Mouse (Mus musculus): ENCODE results near the gene Carmil2.

Gene Carmil2

DNA sequence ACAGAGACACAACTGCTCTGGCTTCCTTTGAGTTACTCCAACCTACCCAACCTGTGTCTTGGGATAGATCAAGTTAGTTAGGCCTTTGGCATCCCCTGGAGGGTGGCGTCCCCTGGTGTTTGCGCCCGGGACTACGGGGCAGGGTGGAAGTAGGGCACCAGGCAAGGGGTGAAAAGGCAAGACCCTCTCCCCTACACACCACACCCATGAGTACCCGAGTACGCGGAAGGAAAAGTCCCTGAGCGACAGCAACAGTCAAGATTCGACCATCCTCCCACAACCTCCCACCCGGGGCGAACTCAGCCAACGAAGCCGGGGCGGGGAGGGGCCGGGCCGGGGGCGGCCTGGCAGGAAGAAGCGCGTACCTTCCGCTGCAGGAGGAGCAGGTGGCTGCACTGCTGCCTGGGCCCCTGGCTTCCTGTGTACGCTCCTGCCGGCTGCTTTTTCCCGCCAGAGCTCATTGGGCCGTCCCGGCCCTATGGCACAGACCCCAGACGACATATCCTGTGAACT, at the start of gene Carmil2:
Gene Carmil2, plus strand, starts transcription at position 479 of the 513 bp plus-strand sequence.
- in situ Hi-C loops (cut with MboI, MseI): loop anchor here (5.0 kb wide), 1 partner anchor 69 kb away; no protein-coding TSS in a partner anchor

DNA sequence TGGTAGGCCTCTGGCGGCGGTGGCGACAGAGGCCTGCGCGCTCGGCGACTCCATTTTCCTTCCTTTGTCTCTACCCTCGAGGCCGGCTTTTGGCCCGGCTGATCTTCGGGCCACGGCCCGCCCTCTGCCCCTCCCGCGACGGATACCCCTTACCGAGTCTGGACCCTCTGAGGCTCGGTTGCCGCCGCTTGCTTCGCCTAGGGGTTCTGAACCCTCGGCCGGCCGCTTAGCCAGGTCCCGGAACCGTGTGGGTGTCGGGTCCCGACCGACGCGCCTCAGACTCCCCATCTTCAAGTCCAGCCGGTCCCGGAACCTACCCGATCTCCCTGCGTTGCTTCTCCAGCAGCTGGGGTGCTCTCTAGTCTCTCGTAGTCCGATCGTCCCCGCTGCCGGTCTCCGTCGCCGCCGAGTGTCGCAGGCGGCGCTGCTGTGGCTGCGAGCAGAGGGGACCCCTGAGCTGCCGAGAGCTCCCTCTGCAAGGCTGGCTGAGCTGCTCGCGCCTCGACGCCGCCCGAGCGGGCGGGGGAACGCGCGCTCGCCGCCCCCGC, 49.0 kb upstream of the Carmil2 start, which contains the start of gene Agrp:
Gene Agrp, minus strand, starts transcription at position 431 of the 548 bp plus-strand sequence.
- in situ Hi-C loops (cut with MboI, MseI): no loop called here

DNA sequence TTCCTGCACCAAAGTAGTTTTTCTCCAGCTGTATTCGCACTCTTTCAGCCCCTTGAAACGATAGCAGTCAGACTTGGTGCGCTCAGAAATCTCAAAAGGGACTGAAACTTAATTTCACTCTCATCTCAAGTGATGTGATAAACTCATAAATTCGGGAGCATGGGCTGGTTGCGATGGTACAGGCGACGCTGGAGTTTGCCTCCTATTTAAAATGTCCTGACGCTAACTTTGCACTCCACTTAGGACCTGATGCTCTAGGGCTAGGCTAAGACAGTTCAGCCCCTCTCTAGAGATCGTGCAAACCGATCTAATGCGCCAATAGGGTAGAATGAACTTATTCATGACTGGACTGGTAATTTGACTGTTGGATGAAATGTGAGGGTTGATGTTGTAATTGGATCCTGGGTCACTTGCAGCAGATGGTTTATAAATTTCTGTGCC, 48.5 kb upstream of the Carmil2 start:
- in situ Hi-C loops (cut with MboI, MseI): no loop called here

DNA sequence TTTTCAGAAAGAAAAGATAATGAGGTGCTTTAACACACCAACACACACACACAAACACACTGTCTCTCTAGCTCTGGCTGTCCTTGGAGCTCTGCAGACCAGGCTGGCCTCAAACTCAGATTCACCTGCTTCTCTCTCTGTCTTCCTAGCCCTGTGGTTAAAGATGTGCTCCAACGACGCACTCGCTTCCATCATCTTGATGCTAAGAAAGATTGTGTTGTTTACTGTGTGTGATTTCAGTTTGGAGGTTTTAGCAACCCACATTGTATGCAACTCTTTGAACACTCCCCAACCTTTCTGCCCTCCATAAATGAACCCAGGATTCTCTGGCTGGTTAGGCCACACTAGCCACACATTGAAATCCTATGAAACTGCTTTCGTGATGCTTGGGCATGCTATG, 47.6 kb upstream of the Carmil2 start:
- in situ Hi-C loops (cut with MboI, MseI): no loop called here

DNA sequence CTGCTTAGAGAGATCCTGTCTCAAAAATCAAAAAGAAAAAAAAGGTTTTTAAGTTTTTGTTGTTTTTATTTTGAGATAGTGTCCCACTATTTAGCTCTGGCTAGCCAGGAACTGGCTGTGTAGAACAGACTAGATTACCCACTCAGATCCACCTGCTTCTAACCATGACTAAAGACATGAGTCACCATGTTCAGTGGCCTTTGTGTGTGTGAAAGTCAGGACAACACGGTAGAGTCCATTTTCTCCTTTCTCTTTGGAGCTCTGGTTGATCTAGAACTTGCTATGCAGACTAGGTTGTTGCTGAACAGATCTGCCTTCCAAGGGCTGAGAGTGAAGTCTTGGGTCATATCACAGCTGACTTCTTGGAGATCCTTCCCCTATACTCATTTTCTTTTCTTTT, 46.2 kb upstream of the Carmil2 start:
- in situ Hi-C loops (cut with MboI, MseI): no loop called here

DNA sequence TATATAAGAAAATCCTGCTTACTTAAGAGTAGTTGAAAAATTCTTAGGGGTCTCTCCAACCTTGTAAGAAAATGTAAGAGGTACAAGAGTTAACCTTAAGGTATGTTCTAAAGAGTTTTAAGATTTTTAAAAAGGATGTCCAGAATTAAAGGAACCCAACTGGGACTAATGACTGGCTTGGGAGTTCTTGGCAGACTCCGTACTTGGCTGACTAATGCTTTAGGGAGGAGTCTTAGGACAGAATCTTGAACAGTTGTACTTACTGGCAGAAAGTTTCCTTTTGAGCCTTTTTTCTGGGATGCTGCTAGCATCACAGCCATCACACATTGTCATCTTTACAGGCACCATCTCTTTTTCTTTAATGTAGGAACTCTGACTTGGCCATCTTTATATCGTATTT, 45.6 kb upstream of the Carmil2 start:
- in situ Hi-C loops (cut with MboI, MseI): no loop called here

DNA sequence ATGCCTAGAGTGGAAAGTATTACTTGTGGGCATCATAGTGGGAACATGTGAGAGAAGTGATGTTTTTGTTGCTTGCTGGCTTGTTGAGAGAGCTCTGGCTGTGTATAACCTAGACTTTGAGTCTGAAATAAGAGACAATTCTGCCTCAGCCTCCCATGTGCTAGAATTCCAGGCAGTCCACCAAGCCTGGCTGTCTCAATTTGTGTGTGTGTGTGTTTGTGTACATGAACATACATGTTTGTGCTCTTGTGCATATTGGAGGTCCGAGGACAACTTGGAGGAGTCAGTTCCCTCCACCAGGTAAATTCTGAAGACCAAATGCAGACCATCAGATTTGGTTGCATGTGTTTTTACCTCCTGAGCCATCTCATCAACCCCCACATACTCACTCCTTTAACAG, 40.9 kb upstream of the Carmil2 start:
- in situ Hi-C loops (cut with MboI, MseI): no loop called here

DNA sequence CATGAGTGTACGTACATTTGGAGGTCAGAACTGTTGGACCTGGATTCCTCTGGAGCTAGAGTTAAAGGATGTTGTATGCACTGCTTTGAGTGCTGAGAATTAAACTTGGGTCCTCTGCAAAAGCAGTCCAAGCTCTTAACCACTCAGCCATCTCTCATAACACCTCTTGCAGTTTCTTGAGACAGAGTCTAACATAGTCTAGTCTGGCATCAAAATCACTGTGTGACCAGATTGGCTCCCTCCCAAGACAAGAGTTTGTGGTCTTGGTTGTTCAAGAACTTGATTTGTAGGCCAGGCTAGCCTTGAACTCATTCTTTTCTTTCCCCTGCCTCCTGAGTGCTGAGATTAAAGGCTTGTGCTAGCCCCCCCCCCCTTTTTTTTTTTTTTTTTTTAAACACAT, 37.1 kb upstream of the Carmil2 start:
- in situ Hi-C loops (cut with MboI, MseI): no loop called here

DNA sequence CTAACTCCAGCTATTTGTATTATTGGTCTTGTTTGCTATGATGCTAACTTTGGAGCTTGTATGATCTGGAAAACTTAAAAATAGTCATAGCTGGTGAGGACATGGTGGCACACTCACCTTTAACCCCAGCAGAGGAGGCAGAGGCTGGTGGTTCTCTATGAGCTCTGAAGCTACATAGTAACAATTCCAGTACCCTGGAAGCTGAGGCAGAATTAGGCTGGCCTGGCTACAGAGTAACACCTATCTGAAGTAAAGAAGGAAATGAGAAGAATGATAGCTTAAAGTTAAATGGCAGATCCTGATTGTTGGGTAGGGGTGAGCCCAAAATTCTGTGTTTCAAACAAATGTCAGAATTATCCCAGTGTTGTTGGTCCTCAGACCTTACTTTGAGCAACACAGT, 28.4 kb upstream of the Carmil2 start:
- in situ Hi-C loops (cut with MboI, MseI): no loop called here

DNA sequence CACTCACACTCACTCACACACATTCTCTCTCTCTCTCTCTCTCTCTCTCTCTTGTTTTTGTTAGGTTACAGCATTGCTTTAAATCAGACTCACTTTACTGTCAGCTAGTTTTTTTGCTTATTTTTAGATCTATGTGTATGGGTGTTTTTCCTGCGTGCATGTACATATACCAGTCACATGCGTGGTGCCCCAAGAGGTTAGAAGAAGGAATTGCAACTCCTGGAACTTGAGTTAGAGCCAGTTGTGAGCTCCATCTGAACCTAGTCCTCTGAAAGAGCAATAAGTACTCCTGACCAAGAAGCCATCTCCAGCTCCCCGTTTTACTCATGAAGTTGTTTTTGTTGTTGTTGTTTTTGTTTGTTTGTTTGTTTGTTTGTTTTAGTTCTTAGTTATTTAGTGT, 24.9 kb upstream of the Carmil2 start:
- in situ Hi-C loops (cut with MboI, MseI): no loop called here

DNA sequence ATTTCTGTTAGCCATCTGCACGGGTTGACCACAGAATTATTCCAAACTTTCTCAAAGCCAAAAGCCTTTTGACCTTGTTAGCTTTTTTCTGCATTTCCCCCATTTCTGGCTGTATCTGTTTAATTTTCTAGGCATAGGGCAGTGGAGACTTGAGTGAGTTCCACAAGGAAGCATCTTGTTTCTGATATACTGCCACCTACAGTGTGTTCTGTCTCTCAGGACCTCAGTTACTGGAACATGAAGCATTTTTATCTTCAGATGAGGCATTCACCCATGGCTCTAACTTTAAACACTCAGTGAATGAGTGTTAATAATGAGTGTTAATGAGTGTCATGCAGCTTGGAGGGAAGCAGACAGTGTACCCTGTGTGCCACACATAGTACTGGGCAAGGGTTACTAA, 8.2 kb upstream of the Carmil2 start:
- in situ Hi-C loops (cut with MboI, MseI): no loop called here

DNA sequence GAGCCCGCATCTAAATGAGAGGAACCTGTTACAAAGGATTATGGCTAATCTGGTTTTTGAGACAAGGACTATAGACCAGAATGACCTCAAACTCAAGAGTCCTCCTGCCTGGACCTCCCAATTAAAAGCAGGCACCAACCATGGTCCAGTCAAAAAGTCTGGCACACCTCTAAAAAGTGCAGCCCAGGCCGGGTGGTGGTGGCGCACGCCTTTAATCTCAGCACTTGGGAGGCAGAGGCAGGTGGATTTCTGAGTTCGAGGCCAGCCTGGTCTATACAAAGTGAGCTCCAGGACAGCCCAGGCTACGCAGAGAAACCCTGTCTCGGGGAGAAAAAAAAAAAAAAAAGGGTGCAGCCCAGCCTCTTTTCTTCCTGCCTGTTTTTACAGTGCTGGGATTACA, 749 bp upstream of the Carmil2 start:
- in situ Hi-C loops (cut with MboI, MseI): loop anchor here (5.0 kb wide), 1 partner anchor 68 kb away; no protein-coding TSS in a partner anchor

DNA sequence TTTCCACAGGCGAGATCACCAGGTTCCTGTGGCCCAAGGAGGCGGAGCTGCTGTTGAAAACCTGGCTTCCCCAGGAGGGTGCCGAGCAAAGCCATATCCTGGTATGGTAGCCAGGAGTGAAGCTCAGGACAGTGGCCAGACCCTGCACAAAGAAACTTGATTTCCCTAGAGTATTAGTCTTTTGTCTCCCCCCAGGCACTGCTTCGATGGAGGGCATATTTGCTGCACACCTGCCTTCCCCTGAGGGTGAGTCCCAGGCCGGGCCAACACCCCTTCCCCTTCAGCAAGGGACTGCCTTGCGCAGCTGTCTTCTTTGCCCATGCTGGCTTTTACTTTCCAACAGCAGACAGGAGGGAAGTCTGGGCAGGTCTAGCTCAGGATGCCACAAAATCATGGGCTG, 477 bp downstream of the Carmil2 start:
- in situ Hi-C loops (cut with MboI, MseI): loop anchor here (5.0 kb wide), 1 partner anchor 69 kb away; no protein-coding TSS in a partner anchor

DNA sequence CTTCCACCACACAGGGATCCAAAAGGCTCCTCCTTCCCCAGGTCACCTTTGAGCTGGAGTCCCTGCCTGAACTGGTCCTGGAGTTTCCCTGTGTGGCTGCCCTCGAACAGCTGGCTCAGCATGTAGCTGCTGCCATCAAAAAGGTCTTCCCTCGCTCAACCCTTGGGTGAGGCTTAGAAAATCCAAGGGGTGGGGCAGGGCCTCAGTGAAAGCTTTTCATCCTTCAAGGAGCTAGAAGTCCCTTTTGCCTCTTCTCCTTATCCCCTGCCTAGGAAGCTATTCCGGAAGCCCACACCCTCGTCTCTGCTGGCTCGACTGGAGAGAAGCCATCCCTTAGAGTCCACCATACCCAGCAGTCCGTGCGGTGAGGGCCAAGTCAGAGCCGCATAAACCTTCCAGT, 1.4 kb downstream of the Carmil2 start:
- in situ Hi-C loops (cut with MboI, MseI): loop anchor here (5.0 kb wide), 1 partner anchor 70 kb away; no protein-coding TSS in a partner anchor

DNA sequence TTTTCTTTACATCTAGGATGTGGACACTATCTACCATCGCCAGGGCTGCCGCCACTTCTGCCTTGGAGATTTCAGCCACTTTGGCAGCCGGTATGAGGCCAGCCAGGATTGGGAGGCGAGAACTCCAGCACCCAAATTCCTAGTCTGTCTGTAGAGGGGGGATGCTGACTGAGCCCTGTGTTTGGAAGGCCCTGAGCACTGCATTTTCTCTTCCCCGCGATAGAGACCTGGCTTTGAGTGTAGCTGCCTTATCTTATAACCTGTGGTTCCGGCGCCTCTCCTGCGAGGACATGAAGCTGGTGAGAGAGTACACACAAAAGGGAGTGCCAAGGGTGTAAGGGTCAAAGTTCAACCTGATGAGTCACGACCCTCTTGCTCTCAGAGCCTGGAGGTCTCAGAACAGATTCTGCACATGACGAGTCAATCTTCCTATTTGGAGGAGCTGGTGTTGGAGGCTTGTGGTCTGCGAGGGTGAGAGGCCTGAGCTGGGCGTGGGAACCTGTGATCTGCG, 2.2 kb downstream of the Carmil2 start:
- in situ Hi-C loops (cut with MboI, MseI): loop anchor here (5.0 kb wide), 1 partner anchor 71 kb away; no protein-coding TSS in a partner anchor

DNA sequence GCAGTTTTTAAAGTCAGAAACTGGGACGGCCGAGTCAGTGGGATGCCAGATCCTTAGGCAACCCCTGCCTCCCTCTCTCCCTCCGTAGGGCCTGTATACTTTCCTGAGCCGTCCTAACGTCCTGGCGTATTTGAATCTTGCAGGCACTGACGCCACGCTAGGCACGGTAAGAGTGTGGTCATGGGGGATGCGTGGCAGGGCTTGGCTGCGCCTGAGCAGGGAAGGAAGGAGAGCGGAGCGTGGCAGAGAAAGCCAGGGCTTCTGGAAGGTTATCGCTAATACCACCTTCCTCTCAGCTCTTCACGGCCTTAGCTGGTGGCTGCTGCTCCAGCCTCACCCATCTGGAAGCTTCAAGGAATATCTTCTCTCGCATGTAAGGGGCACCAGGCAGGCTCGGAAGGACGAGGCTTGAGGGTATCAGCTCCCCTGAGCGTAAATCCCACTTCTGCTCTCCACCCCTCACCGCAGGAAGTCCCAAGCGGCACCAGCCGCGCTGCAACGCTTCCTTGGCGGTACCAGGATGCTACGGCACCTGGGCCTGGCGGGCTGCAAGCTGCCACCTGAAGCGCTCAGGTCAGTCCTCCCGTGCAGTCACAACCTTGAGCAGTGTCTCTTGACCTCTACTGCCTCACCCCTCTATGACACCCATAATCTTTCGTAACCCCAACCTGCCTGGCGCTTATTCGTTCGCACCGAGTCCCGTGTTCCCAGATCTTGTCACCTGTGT, 3.3 kb downstream of the Carmil2 start:
- in situ Hi-C loops (cut with MboI, MseI): loop anchor here (5.0 kb wide), 1 partner anchor 72 kb away; no protein-coding TSS in a partner anchor

DNA sequence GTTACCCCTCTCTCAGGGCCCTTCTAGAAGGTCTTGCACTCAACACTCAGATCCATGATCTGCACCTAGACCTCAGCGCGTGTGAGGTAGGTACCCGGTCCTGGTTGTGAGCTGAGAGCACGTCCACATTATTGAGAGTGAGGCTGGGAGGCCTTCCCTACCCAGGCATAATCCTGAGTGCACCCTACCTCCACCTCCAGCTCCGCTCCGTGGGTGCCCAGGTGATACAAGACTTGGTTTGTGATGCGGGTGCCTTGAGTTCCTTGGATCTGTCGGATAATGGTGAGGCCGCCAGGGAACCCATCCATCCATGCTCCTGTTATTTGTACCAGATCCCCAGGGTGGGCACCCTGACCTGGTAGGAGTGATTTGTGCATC, 3.9 kb downstream of the Carmil2 start:
- in situ Hi-C loops (cut with MboI, MseI): loop anchor here (5.0 kb wide), 1 partner anchor 73 kb away; no protein-coding TSS in a partner anchor

DNA sequence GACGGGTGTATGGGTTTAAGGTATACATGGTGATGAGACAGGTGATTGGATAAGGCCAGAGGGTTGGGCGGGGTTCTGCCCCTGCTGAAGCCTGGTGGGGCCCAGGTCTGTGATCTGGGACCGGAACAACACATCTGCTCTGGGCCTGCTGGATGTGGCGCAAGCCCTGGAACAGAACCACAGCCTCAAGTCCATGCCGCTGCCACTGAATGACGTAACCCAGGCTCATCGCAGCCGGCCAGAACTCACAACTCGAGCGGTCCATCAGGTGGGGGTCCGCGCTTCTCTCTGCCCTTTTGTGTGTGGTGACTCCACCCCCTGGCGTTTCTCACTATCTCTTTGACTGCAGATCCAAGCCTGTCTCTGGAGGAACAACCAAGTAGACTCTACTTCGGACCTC, 4.9 kb downstream of the Carmil2 start:
- in situ Hi-C loops (cut with MboI, MseI): no loop called here

DNA sequence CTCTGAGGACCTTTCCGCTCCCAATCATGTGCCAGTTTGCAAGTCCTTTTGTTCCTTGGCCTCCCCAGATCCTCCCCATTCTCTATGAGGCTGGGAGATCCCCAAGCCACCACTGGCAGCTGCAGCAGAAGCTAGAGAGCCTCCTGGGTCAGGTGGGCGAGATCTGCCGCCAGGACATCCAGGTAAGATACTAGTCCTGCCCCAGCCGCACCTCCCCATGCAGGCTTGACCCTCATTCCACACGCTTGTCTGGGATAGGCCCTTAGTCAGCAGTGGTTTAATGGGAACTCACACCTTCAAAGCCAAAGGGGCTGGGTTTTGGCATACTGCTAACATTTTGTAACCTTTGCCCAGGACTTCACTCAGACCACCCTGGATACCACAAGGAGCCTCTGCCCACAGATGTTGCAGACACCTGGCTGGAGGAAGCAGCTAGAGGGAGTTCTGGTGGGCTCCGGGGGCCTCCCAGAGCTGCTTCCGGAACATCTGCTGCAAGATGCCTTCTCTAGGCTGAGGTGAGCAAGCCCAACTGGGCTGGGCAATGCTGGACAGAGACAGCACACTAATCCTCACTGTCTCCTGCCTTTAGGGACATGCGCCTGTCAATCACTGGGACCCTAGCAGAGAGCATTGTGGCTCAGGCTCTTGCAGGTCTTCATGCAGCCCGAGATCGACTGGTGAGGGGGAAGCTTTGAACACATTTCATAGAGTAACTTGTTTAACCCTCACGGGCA, 6.5 kb downstream of the Carmil2 start:
- in situ Hi-C loops (cut with MboI, MseI): no loop called here

DNA sequence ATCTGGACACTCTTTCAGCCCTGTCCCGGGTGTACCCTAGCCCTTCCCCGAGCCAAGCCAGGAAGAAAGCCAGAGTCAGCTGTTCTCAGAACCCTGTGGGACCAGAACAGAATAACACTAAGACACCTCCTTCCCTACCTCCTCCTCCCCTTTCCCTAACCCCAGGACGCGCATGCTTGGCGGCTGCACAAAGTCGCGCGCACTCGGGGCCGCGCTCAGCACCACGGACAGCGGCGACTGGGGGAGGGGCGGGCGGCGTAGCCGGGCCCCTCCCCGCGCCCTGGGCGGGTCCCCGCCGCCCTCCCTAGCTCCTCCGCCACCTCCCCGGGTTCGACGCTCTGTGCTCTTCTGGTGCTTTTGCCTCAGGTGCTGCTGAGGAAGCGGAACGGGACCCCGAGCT, 7.6 kb downstream of the Carmil2 start:
- in situ Hi-C loops (cut with MboI, MseI): no loop called here

DNA sequence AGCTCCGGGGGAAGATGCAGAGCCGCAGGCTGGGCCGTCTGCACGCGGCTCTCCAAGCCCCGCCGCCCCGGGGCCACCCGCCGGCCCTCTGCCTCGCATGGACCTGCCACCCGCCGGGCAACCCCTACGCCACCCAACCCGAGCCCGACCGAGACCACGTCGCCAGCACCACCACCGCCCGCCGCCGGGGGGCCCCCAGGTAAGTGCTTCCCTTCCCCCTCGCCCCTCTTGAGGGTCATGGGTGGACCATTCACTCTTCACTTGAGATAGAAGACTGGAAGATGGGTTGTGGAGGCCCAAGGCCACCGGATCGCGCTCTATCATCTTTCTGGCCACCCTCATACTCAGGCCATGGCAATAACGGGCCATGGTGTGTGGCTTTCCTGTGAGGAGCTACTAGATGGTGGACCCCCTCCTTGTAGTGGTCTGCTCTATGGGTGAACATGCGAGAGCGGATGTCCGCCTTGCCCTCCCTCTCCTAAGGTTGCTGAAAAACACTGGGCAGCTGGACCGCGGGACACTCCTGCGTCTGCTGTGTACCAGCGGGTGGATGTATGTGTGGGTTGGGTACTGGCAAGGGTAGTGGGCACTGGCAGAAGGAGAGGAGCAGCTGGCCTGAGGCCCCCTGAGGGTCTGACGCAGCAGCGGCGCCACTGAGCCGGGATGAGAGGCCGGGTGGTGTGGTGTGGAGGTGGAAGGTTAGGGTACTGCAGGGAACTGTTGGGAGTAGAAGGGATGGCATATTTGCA, 8.2 kb downstream of the Carmil2 start:
- in situ Hi-C loops (cut with MboI, MseI): no loop called here

Data from T-helper 1 cell (primary cell).